Mouse (Mus musculus) cerebellum, postnatal 25 days (tissue): ENCODE data around the gene Bpifc.
"Not testable (repeated sequence)": the region's sequence is repeated elsewhere in the genome, so short reads cannot be mapped to it uniquely, and the experiment has no call there.

Experiments
- DNase-seq, 2 experiments: peaks; one replicate each; pipeline ENCODE4 v3.0.0; 2021; ENCODE audit warnings: mixed read lengths in 2 of 2

The Bpifc gene

DNA sequence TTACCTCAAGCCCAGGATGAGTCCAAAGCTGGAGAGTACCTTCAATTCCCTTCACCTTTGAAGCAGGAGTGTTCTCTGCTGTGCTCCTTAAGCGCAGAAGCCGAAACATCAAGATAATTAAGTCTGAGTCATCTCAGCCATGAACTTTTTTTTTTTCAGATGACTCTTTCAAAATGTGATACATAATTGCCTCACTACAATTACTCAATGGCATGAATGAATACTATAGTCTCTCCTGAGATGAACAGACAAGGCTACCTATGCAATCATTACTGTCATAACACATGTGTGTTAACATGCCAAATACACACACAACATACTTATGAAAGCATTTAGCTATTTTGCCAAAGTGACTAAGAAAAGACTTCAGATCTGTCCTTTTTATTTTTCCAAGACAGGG is at the start of gene Bpifc:
TSS of gene Bpifc (minus strand) at position 115 of the 400 bp plus-strand sequence.
- DNase-seq = no peak

DNA sequence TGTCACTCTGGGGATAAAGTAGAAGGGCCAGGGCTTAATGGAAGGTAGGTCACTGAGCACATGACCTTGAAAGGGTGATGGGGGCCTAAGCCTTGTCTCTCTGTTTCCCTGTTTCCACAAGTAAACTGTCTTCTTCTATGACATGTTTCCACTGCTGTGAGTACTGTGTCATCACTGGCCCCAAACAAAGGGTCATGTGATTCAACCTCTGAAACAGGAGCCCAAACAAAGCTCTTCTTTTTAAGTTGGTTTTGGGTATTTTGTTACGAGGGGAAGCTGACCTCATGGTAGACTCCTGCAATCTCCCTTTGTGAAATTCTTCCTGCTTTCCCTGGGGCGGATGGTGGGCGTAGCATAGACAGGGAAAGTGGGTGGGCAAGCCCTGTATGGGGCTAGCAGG is 48.6 kb upstream of the Bpifc start:
- DNase-seq = no peak

DNA sequence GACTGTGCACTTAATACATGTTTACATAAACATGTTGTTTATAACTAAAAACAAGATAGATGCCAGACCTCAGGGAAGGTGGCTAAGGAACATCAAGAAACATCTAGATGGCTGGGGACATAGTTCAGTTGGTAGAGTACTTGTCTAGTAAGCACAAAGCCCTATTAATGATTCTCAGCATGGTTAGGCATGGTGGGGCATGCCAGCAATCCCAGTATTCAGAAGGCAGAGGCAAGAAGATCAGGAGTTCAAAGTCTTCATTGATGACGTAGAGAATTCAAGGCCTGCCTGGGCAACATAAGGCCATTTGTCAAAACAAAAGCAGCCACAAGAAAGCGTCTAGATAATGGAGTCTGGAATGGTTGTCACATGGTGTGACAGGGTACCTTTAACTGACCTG is 46.0 kb upstream of the Bpifc start:
- DNase-seq = no peak

DNA sequence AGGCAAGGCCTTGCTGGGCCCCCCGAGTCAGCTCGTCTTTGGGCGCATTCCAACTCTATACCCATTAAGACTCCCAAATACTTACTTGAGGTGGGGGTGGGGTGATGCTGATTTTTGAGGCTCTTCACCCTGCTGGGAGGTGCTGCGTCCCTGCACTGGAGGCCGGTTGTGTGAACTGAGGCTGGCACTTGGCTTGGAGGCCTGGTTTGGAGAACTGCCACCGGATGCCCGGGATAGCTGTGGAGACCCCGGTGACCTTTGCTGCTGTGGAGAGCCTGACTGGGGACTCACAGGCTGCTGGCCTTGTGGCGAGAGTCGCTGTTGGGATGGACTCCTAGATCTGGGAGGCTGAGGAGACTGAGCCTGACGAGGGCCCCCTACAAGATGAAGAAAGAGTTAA is 45.6 kb upstream of the Bpifc start:
- no peak for DNase-seq

DNA sequence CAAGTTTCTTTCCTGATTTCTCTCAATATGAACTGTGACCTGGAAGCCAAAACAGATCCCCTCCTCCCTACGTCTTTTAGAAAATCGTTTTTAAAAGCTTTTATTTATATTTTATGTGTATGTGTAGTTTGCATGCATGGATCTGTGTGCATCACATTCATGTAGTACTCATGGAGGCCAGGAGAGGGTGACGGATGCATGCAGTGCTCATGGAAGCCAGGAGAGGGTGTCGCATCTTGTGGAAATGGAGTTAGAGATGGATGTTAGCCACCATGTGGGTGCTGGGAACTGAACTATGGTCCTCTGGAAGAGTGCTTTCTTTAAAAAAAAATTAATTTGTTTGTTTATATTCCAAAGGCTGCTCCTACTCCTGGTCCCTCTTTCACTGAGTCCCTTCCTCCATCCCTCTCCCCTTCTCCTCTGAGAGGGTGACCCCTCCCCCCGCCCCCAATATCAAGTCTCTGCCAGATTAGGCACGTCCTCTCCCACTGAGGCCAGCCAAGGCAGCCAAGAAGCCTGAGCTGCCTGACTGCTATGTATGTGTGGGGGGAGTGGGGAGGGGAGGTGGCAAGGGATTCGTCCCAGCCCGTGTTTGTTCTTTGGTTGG is 44.7 kb upstream of the Bpifc start:
- no peak for DNase-seq

DNA sequence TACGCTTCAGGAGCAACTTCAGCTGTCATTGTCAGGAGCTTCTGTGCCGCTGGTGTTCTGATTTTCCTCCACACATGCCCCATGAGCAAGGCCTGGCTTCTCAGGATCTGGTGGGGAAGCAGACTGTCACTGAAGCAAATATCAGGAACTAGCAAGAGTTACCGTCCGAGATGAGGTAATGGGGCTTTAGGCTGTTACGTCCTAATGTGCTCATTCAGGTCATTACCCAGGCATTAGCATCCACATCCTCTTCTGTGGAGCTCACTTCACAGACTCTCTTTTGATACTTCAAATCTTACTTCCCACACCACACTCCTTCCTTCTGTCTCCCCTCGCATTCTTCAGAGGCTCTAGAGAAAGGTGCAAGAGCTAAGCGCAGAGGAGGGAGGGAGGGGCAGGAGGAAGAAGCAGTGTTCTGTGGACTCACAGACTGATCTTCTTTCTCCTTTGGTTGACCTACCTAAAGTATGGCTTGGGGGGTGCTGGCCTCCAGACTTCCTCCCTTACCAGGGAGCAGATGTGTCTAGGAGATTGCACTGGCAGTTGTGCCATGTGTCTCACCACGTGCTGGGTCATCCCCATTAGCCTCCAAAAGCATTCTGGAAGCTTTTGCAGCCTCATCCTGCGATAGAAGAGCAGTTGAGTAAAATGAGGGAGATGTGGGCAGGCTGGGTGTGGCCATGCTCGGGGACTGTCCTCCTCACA is 41.3 kb upstream of the Bpifc start:
- no peak for DNase-seq

DNA sequence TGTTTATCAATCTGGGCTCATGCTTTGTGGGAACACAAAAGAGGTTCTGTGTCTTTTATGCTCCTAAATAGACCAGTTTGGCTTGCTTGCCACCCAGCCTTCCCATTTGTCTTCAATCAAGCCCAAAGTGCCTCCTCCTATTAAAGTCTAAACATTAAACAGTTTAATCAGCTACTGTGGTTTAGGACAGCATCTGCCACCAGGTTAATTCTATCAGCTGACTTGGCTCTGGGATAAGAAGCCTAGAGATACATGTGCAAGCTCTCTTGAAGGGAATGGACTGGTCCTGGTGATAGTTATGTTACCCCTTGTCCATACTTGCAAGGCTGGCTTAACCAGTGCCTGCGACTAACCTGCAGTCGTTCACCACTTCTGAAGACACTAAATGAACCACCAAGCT is 38.8 kb upstream of the Bpifc start:
- no peak for DNase-seq

DNA sequence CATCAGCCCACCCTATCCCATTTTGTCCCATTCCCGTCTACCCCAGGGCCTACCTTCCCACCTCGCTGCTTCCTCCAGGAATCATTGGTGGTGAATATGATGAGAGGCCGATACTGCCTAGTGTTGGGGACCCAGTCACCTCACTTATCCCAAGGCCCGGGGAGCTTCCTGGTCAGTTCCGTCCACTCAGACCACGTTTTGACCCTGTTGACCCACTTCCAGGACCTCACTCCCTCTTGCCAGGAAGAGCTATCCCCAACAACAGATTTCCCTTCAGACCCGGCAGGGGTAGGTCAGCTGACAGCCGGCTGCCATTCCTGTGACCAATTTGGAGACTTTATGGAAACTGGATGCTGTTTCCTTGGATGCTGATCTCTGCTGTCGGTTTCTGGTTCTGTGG is 36.1 kb upstream of the Bpifc start:
- no peak for DNase-seq

DNA sequence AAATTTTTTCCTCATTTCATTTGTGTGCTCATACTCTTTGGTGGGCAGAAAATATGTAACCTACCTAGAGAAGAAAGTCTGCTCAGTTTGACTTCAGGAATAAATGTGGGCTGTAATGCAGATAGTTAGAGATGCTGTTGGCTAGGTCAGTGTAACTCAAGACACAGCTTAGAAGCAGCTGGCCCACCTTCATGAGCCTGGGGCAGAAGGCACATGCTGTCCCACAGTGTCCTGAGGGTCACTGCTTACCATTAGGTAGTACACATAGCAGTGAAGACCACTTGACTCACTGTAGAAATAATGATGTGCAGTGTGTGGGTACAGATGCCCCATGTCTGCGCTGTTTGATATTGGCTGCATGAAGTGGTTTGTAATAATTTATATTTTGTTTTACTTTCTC is 34.7 kb upstream of the Bpifc start:
- no peak for DNase-seq

DNA sequence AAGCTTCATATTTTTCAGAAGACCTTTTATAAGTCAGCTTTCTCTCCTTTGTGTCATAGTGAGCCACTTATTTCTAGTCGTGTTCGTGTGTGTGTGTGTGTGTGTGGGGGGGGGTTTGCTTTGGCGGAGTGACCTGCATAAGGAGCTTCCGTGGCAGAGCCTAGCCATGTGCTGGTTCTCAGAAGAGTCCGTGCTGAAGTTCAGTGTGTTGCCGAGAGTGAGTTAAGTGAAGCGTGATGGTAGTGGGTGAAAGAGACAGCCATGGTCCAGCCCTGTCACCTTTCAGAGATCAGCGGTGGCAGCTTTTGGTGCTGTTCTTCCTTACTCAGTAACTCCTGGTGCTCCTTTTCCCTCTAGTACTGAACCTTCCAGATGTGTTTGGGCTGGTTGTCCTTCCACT is 32.4 kb upstream of the Bpifc start:
- no peak for DNase-seq

DNA sequence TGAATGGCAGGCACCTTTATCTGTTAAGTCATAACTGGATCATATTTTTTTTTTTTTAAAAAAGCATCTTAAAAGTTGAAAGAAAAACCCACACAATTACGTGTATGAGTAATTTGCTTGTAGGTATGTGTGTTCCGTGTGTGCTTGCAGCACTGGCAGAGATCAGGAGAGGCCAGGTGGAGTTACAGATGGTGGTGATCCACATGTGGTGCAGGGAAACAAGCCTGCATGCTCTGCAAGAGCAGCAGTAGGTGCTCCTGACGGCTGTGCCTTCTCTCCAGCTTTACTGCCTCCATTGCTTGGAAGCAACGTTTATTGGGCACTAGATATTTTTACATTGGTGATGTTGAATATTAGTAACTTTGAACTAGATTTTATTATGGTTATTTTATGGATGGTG is 32.0 kb upstream of the Bpifc start:
- peak; percentile 46 to 62 for DNase-seq

DNA sequence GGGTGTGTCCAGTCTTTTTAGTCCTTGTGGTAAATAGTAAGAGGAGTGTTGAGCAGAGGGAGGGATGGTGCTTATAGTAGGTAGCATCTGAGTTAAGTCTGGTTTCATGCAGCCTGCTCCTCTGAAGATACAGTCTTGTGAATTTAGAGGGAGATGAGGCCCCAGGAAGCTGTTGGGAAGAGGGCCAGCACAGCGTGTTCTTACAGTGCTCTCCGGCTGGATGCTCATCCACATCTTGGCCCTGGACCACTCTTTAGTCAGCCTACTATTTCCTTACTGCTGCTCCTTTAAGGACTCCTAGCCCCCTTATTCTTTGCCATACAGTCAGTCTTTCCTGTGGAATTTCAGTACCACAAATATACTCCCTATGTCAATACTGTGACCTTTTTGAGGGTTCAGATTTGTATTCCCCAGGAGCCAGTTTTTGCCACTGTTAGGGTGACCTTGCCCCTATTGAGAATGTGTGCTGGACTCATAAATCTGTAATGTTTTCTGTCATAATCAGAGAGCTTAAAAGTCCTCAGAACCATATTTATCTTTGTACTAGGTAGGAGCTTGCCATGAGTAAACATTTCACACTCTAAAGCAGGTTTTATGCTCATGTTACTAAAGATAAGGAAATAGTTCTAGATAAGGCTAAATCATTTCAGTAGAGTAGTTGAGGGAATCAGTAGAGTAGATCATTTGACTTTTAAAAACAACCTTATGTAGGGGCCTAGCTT is 22.5 kb upstream of the Bpifc start:
- no peak for DNase-seq

DNA sequence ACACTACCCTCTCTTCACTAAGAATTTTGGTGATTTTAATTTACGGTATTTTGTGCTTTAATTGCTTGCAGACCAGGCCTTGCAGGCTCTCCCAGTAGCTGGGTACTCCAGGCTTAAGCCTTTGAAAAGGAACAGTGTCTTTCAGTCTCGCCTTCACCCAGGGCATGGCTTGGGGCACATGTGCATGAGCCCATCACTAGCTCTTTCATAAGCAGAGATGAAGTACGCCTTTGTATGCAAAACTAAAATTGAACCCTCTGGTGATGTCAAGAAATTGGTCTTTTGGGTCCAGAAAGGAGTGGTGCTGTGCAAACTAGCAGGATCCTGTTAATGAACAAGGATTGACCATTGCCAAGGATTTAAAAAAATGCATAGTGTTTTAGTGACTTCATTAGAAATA is 20.8 kb upstream of the Bpifc start:
- no peak for DNase-seq

DNA sequence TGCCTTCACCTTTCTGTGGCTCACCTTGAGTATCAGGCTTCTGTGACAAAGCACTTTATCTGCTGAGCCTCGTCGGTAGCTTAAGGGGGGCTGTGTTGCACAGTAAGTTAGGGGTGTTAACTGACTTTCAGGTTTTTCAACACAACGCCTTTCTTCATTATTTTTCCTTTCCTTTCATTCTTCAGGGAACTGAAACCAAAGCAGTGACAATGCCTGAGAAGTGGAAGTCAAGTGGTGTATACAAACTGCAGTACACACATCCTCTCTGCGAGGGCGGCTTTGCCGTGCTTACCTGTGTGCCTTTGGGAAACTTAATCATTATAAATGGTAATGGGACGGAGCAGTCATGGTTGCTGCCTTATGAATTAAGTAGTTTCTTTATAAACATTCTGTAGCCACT is 19.0 kb upstream of the Bpifc start:
- no peak for DNase-seq

DNA sequence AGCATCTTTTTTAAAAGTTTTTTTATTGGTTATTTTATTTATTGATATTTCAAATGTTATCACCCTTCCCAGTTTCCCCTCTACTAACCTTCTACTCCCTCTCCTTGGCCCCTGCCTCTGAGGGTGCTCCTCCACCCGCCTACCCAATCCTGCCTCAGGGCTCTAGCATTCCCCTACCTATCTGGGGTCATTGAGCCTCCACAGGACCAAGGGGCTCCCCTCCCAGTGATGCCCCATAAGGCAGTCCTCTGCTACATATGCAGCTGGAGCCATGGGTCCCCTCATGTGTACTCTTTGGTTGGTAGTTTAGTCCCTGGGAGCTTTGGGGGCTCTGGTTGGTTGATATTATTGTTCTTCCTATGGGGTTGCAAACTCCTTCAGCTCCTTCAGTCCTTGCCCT is 15.1 kb upstream of the Bpifc start:
- not testable (repeated sequence) for DNase-seq

DNA sequence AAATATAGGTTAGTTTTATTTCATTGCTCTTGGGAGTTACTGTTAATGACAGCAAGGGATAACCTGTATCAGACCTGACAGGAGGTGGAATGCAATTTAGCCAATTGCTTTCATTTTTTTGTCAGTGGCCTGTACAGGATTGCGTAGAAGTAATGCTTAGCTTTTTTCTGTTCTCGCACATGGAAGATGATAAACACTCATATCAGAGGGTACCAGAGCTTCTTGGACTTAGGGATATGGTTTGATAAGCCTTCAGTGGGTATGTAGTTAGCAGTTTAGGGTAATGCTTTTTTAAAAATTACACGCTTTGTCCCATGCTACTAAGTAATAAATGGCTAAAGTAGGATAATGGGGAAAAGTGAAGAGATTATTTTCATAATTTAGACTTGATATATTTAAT is 14.7 kb upstream of the Bpifc start:
- no peak for DNase-seq

DNA sequence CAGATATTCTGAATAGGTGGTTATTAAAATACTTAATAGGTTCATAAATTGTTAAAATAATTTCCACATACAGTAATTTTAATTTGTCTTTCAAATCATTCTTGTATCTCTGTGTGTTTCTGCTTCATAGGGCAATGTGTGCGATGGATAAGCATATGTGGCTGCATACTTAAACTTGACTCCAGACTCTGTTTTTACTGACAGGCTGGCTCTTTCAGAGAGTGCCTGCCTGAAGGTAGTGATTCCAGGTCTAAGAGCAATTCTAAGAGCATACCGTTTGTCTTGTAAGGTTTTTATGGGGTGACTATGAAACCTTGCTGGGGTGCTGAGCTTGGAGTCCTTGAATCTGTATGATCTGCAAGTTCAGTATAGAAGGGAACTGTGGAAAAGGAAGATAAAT is 14.2 kb upstream of the Bpifc start:
- no peak for DNase-seq

DNA sequence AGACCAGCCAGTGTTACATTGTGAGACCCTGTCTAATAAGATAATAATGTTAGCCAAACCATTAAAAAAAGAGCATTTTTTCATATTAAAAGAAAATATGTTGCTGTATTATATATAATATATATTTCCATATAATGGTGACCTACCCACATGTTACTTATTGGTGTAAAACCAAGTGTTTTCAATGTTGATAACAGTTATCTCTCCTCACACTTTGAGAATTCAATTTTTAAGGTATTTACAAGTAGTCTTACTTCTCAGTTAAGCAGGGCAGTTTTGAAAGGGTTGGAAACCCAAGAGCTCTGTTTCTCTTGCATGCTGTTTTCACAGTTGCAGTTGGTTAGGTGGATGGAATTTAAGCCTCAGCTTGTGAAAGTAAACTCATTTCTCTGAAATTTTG is 11.5 kb upstream of the Bpifc start:
- DNase-seq = no peak

DNA sequence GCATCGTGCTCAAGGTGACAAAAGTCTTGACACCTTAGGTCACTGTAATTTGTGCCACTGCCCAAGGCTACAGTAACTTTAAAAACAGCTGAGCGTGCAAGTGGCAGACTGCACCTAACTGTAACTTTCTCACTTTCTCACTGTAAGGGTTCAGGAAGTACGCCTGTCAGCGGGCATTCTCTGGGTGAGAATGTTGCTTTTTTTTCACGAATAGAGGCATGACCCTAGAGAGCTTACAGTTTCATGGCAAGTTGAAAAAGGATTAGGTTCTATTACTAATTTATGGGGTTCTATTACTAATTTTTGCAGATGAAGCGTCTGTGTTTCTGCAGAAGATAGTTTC is 10.8 kb upstream of the Bpifc start:
- no peak for DNase-seq

DNA sequence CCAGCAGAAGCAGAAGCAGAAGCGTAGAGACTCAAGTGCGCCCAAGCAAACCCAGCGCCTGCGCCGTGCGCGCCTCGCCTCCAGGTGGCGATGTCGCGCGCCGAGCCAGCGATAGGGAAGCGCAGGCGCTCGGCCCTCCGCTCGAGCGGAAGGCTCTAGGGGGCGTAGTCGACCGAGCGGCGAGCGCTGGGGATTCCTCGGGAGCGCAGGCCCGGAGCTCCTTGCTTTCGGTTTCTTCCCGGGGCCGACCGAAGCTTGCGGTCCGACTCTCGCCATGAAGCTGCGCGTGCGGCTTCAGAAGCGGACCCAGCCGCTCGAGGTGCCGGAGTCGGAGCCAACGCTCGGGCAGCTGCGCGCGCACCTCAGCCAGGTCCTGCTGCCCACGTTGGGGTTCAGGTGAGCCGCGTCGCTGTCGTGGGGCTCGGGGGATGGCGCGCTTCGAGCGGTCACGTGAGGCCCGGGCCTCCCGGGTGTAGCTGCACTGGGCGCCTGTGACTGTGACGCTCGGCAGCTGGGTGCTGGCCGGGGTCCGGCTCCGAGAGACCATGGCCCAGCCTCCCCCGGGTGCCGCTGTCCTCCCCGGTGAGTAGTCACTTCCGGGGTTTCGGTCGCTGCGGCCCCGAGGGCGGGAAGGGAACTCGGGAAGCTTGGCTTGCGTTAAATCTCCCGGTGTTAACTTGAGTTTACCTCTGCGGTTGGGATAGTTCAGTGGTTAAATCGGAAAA is 10.2 kb upstream of the Bpifc start, which contains the start of gene Fbxo7:
TSS of gene Fbxo7 (plus strand) at position 224 of the 725 bp plus-strand sequence.
- peak; percentile 92 to 97 for DNase-seq

DNA sequence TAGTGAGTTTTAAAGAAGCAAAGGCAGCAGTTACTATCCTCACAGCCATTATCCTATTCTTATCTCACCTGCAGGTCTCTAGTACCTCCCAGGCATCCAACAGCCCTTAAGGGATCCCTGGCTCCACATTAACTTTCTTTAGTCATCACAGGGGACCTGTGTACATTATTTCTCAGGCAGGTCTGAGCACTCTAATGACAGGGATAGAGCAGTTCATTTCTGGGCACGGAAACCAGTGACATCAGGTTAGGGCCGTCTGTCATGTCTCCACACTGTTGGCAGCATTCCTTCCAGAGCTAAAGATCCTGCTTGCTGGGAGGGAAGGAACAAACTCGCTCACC is 9.7 kb upstream of the Bpifc start:
- DNase-seq = no peak

DNA sequence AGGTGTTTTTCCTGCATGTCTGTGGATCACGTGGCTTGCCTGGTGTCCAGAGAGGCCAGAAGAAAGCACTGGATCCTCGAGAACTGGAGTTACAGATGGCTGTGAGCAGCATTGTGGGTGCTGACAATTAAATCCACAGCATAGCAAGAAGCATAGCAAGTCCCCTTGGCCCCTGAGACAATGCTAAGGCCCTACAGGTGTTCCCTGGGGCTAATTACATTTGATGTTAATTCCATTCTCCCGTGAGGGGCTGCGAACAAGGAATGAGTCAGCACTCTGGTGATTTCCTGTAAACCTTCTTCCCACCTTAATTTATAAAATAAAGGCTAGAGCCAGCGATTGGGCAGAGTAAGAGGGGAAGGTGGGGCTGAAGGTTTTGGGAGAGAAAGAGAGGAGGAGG is 7.1 kb upstream of the Bpifc start:
- no peak for DNase-seq

DNA sequence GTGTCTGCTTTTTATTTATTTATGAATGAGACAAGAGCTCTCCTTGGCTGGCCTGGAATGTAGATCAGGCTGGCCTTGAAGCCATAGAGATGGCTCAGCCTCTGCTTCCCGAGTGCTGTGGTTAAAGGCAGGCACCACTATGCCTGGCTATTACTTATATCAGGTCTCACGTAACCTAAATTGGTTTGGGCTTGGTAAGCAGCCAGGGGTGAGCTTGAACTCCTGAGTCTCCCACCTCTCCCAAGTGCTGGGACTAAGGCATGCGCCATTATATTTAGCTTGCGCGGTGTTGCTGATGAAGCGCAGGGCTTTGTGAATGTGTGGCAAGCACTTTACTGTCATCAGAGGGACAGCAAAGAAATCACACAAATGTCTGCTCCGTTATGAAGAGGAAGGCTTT is 6.1 kb upstream of the Bpifc start:
- no peak for DNase-seq

DNA sequence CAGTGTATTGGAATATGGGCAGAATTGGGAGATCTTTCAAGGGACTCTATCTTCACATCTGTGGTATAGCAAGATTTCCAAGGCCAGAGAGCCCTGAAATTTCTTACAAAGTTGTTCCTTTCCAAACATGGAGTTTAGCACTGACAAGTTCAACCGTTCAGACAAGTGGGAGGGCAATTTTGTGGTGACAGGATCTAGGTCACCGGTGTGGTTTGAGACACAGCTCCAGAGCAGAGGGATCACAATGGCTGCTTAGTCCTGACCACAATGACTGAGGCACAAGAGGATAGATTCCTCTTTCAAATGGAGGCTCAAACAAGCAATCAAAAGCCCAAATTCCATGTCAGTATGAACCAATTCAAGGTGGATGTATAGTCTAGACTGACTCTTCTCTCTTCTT is 523 bp downstream of the Bpifc start:
- DNase-seq = no peak
